Mouse (Mus musculus) hindbrain, postnatal 0 days (tissue): ENCODE measurements around the gene Nrcam. TPM values are rescaled to one million over a fixed set of nuclear protein-coding genes. Genes with fewer than 3 reads are reported as not detected.

Source experiments
- ATAC-seq: fragments of 200-750 bp; cut with Nextera tagmentation; 2 replicates; pipeline ENCODE4 v1.8.0; 2017; ENCODE audit warnings: mild to moderate bottlenecking, moderate TSS enrichment, moderate library complexity
- DNase-seq: peaks from one replicate; pipeline ENCODE4 v3.0.0-alpha.2; 2015; ENCODE audit warnings: low spot score
- H3K27ac ChIP-seq: fragments of 300-500 bp; sonication (generic); 2 replicates; pipeline ENCODE4 v1.5.1; 2014; ENCODE audit warnings: mild to moderate bottlenecking
- H3K27me3 ChIP-seq: fragments of 300-500 bp; sonication (generic); 2 replicates; pipeline ENCODE4 v1.6.1; 2014; ENCODE audit warnings: low read length, mixed read lengths; ENCODE audit not compliant: insufficient read depth
- H3K36me3 ChIP-seq: fragments of 300-500 bp; sonication (generic); 2 replicates; pipeline ENCODE4 v1.6.1; 2014; ENCODE audit warnings: low read length, mixed read lengths; ENCODE audit not compliant: insufficient read depth
- H3K4me1 ChIP-seq: fragments of 300-500 bp; sonication (generic); 2 replicates; pipeline ENCODE4 v1.6.1; 2014; ENCODE audit warnings: antibody characterized with exemption, low read length, mixed read lengths; ENCODE audit not compliant: insufficient read depth
- H3K4me2 ChIP-seq: fragments of 300-500 bp; sonication (generic); 2 replicates; pipeline ENCODE4 v1.6.1; 2014; ENCODE audit warnings: low read depth, mild to moderate bottlenecking, low read length, moderate library complexity, mixed read lengths
- H3K4me3 ChIP-seq: fragments of 300-500 bp; sonication (generic); 2 replicates; pipeline ENCODE4 v1.5.1; 2014; ENCODE audit warnings: low read length
- H3K9ac ChIP-seq: fragments of 300-500 bp; sonication (generic); replicated peaks from 2 replicates; pipeline ENCODE4 v1.6.1; 2014; ENCODE audit warnings: mild to moderate bottlenecking, low read length, moderate library complexity, mixed read lengths
- H3K9me3 ChIP-seq: fragments of 300-500 bp; sonication (generic); 2 replicates; pipeline ENCODE4 v1.6.1; 2016; ENCODE audit warnings: low read length, mixed read lengths
- CTCF ChIP-seq: IDR thresholded peaks from 2 replicates; pipeline ENCODE4 v1.5.1; 2016; ENCODE audit warnings: antibody characterized with exemption, control low read depth, low read depth
- WGBS: fragments of 180-500 bp; shearing (Covaris S2); extraction: QIAGEN DNeasy Blood & Tissue Kit; methylation state at CpG from one replicate; pipeline ENCODE4 v1.1.7; 2014; 5-methylcytosine and 5-hydroxymethylcytosine counted together
- polyA plus RNA-seq: library from polyadenylated mRNA; unstranded; fragments of >200 nt; fragmentation: Nextera tagmentation; extraction: Ambion mirVana; gene quantifications from 2 replicates; pipeline ENCODE4 v1.2.1, GENCODE M21; 2015
- total RNA-seq: library from RNA; depleted of rRNA; stranded (reverse); fragments of >200 nt; gene quantifications from 2 replicates; pipeline ENCODE4 v1.2.3, GENCODE M21; 2014

Gene Nrcam
- total and polyA plus RNA-seq, 2 experiments from 2014 or later: 113 to 163 TPM

DNA sequence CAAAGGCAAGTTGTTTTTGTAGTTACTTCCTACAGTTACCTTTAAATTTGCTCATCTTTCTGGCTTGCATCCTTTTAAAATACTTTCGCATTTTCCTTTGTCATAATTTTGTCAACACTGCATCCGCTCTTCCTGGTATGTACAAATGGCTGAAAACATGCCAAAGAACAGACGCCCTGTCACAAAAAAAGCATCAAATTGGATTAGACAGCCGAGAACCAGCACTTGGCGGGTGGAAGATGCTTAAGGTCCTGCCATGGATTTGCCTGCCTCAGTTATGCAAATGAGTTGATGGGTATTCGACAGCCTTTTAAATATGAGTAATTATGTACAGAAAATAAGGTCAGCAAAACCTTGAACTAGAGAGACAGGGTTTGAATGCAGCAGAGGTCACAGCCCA is 101.7 kb downstream of the Nrcam start:
- Histone ChIP-seq H3K4me2 (no peak overlapping the region), H3K9me3 (no peaks in the 10 kb centered on the region), H3K27ac (peak overlapping the region; percentile 67), H3K4me1 (peaks cover 7% of the 10 kb centered on the region), H3K27me3 (no peaks in the 10 kb centered on the region), H3K4me3 (no peak overlapping the region), H3K9ac (no peak overlapping the region), H3K36me3 (no peaks in the 10 kb centered on the region)
- WGBS: 35% methylated on average over 6 of the region's 6 CpGs
- TF ChIP-seq CTCF: no peak
- peak; percentile 75 for DNase-seq
- ATAC-seq: peak; percentile 55; the same call in 1 of the 2 replicates

DNA sequence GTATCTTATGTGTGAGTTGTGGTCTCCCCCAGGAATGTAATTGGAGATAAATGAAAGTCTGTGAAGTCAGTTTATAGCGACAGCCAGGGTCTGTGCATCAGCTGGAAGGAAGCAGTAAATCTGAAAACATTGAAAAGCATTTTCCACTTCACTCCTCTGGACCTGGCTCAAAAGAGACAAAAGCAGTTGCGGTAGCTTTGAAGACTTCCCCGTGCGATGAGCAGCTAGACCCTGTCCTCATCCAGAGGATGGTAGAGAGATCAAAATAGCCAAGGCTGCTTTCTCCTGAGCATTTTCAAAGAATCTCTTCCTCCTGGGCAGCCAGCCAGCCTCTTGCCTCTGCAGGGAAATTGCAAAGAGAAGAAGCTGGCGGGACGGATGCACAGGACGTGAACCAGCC is 102.3 kb downstream of the Nrcam start:
- ATAC-seq: peak; percentile 25; the same call in 1 of the 2 replicates
- peak; percentile 62 for DNase-seq
- no peaks in the 10 kb centered on the region for H3K9me3 ChIP-seq
- H3K27me3 ChIP-seq: no peaks in the 10 kb centered on the region
- H3K4me1 ChIP-seq: peaks cover 7% of the 10 kb centered on the region
- TF ChIP-seq CTCF: no peak
- no peak overlapping the region for H3K4me3 ChIP-seq
- peak overlapping the region; percentile 67 for H3K27ac ChIP-seq
- H3K36me3 ChIP-seq: no peaks in the 10 kb centered on the region
- WGBS: 16% methylated on average over 7 of the region's 7 CpGs
- H3K9ac ChIP-seq: 0 out of 2 replicates have a peak overlapping the region, but pooled peaks have one; percentile 13
- H3K4me2 ChIP-seq: peak overlapping the region; percentile 24; the same call in 1 of the 2 replicates

DNA sequence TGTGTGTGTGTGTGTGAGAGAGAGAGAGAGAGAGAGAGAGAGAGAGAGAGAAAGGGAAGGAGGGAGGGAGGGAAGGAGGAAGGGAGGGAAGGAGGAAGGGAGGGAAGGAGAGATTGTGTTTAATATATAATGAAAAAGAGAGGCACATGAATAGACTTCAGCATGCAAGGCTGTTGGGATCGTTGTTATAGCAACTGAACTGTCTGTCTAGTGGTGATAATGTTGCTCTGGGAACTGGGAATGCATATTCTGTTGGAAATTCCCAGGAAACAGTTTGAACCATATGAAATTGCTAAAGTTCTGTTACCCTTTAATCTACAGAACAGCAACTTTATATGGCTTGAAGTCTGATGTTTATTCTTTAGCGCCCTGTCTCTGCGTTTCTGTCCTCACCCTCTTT is 104.0 kb downstream of the Nrcam start:
- H3K4me3 ChIP-seq: no peak overlapping the region
- no peak overlapping the region for H3K9ac ChIP-seq
- peaks cover 16% of the 10 kb centered on the region for H3K4me1 ChIP-seq
- no peak for TF ChIP-seq CTCF
- no peaks in the 10 kb centered on the region for H3K27me3 ChIP-seq
- DNase-seq: no peak
- no peak for ATAC-seq
- 71% methylated on average over 3 of the region's 3 CpGs for WGBS
- H3K4me2 ChIP-seq: no peak overlapping the region
- H3K9me3 ChIP-seq: no peaks in the 10 kb centered on the region
- no peaks in the 10 kb centered on the region for H3K36me3 ChIP-seq
- no peak overlapping the region for H3K27ac ChIP-seq

DNA sequence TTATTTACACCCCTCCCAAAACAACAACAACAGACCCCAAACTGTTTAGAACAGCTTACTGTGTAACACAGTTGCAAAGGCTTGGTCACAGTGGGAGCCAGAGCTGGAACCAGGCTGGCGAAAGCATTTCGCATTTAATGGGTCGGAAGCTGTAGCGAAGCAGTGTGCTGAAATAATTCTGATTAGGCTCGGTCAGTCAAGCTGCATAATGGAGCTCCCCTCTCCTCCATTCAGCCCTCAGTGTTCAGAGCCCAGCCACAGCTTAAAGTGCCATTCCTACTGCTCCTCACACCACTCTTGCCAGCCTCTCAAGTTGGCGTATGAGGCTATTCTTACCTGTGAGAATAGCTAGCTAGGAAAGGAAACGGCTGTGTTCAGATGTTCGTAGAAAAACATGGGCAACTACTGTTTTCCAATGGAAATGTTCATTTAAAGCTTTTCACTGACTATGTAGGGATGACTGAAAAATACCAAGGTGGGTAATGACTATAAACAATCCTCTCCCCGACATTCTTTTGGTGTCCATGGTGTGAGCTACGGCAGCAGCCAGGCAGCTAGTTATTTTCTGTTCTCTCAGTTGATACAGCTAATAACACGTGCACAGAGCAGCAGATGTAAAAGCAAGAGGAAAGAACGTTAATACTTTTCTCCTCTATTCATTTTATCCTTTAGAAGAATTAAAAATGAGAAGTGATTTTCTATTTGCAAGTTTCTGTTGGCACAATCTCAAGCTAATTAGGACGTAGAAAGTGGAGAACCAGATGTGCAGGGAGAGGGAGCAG is 108.6 kb downstream of the Nrcam start:
- 15% methylated on average over 13 of the region's 13 CpGs for WGBS

DNA sequence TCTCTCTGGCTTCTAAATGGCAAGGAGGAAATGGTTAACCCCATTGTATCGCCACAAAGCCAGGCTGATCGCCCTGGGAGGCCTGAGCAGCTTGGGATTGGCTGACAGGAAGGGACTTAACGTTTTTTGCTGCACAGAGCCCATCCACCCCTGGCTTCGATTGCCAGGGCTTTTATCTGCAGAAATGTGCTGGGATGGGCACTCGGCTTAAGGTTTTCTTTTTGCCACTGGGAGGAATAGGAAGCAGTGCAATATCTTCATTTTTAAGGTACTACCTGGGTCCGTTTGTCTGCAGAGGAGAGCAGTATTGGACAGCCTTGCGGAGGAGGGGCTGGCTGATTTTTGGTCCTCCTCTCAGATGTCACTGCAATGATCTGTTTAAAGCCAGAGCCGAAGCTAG is 110.2 kb downstream of the Nrcam start:
- Histone ChIP-seq H3K9me3 (no peaks in the 10 kb centered on the region), H3K36me3 (no peaks in the 10 kb centered on the region), H3K27ac (peak overlapping the region; percentile 43), H3K27me3 (no peaks in the 10 kb centered on the region), H3K4me1 (peaks cover 15% of the 10 kb centered on the region), H3K4me2 (peak overlapping the region; percentile 58), H3K4me3 (peak overlapping the region; percentile 31), H3K9ac (peak overlapping the region; percentile 47)
- DNase-seq (peak; percentile 68), ATAC-seq (peak; percentile 69)
- 6% methylated on average over 8 of the region's 8 CpGs for WGBS
- TF ChIP-seq CTCF: no peak

More for the DNA sequence above, 108.6 kb downstream of the Nrcam start:
- Histone ChIP-seq H3K4me3 (no peak overlapping the region; the same call in 1 of the 2 replicates), H3K4me1 (peaks cover 15% of the 10 kb centered on the region), H3K36me3 (no peaks in the 10 kb centered on the region), H3K9me3 (no peaks in the 10 kb centered on the region), H3K27ac (peak overlapping the region; percentile 66), H3K27me3 (no peaks in the 10 kb centered on the region), H3K4me2 (peak overlapping the region; percentile 38), H3K9ac (0 out of 2 replicates have a peak overlapping the region, but pooled peaks have one; percentile 9)
- no peak for TF ChIP-seq CTCF
- ATAC-seq (peak; percentile 90), DNase-seq (peak; percentile 80)

DNA sequence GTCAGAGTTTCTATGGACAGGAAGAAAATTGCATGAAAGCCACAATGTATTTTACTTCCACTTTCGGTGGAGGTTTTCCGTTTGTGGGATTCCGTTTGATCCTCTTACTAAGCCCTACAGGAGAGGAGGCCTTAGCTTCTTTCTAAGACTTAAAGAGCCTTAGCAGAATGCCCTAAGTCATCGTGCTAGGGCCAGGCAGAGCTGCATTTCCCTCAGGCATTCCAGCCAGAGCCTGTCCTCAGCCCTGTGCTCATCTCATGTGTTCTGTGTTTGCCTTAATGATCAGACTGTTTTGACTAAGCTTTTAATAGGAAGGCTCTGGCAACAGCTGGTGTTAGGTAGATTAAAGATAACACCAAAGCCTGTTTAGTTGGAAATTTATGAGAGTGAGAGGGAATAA is 111.5 kb downstream of the Nrcam start:
- Histone ChIP-seq H3K9ac (no peak overlapping the region), H3K27ac (0 out of 2 replicates have a peak overlapping the region, but pooled peaks have one; percentile 6), H3K4me1 (peaks cover 15% of the 10 kb centered on the region), H3K9me3 (no peaks in the 10 kb centered on the region), H3K4me2 (peak overlapping the region; percentile 58), H3K27me3 (no peaks in the 10 kb centered on the region), H3K4me3 (no peak overlapping the region), H3K36me3 (no peaks in the 10 kb centered on the region)
- DNase-seq (no peak), ATAC-seq (no peak)
- WGBS: 32% methylated on average over 4 of the region's 4 CpGs
- no peak for TF ChIP-seq CTCF

DNA sequence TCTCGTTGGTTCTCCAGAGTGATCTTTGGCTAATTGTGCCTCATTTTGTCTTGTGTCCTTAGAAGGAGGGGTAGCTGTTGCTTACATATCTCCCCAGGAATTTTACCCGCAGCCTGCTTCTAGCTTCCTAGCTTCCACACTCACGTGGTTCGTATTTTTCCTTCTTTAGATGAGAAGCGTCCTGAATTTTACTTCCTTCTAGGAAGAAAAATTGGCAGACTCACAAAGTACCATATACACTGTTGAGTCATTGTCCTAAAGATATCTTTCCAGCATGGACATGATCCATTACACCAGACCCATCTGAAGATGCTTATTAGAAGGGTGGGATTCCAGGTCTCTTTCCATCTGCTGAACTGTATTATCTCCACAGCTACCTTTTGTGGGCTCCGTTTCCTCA is 122.2 kb downstream of the Nrcam start:
- ATAC-seq: no peak
- TF ChIP-seq CTCF: no peak
- Histone ChIP-seq H3K4me1 (no peaks in the 10 kb centered on the region), H3K9me3 (no peaks in the 10 kb centered on the region), H3K4me3 (no peak overlapping the region), H3K27ac (no peak overlapping the region), H3K27me3 (no peaks in the 10 kb centered on the region), H3K4me2 (no peak overlapping the region), H3K36me3 (no peaks in the 10 kb centered on the region), H3K9ac (no peak overlapping the region)
- 76% methylated on average over 6 of the region's 6 CpGs for WGBS
- DNase-seq: no peak
